Mouse (Mus musculus) layer of hippocampus, postnatal 14 days (tissue): ENCODE measurements around the gene Mdk. TPM values are rescaled to one million over a fixed set of nuclear protein-coding genes. Genes with fewer than 3 reads are reported as not detected.
A peak's percentile ranks its signal among the peaks of the same experiment; 100 is the strongest.

ENCODE experiments used
- DNase-seq, 2 experiments: peaks; one replicate each; pipeline ENCODE4 v3.0.0; 2021 to 2022; ENCODE audit warnings: low spot score in 2 of 2, mixed read lengths in 1 of 2
- total RNA-seq, 2 experiments: library from RNA; stranded (reverse); gene quantifications; 2 replicates each; pipeline ENCODE4 v1.2.3; 2021

Mdk gene
- total RNA-seq, 2 experiments from 2014 or later = 39.5 to 40.9 TPM

- DNase-seq = no peak
Observed at GRCm38 (mm10) chr2:91959544-91960410, 27.7 kb upstream of the Mdk start.

DNA sequence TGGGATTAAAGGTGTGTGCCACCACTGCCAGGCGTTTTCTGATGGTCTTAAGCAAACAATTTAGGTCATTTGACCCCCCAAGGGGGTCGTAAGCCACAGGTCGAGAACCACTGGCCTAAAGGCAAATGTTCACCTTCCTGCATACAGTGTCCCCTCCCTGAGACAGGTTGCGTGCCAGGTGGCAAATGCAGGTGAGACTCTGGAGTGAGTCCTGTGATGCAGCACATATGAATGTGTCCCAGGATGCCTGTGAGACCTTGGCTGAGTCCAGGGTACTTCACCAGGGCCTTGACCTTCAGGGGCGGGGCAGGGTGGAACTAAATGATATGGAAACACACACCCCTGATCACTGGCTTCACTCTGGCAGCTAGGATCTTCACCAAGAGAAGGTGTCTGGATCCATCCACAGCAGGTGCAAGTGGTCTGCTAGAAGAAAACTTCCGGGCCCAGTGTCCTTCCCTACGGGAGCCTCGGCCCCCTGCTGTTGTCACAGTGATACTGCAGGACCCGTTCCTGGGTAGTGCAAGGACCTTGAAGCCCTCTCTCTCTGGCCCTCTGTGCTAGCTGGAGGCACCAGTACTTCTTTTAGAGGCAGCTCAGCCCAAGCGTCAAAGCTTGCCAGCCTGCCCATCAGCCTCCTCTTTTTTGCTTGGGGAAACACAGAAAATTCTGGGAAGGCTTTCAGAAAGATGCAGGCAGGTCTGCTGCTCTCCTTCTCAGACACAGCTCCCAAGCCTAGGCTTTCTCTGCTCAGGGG lies 26.8 kb upstream of the Mdk start:
- DNase-seq = peak in 1 of 2 experiments; percentile 55

- DNase-seq = no peak
Observed at GRCm38 (mm10) chr2:91958049-91958448, 26.0 kb upstream of the Mdk start.

DNA sequence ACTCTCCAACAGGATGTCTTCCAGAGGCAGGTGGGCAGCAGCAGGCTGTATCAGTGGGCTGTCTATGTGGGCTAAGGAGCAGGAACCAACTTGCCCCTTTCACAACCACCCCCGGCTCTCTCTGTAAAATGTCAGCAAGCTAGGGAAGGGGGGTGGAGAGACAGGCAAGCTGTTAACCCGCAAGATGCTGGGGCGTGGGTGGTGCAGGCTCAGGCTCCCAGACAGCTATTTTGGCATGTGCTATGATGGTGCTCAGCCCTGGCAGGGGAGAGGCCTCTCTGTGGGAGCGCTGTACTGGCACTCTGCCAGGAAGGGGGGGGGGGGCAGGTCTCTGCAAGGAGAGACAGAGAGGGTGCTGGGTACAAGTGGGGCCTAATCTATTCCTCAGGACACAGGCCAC lies 25.0 kb upstream of the Mdk start:
- peak; percentile 73 to 85 for DNase-seq

DNA sequence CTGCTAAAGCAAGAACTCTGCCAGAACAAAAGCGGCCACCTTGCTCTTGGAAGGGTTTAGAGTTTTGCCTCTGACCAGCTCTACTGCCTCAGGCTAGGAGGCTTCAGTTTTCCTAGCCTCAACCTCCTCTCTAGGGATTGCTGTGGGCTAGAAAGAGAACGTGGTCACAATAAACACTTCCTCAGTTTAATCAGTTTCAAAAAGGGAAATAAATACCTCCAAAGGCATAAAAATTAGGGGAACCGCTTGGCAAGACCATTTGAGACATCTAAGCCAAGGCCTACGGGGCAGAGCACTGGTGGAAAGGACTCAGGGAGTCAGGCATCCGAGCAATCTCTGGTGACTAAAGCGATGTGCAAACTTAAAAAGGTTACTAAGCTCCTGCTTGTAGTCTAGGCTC lies 23.8 kb upstream of the Mdk start:
- DNase-seq = no peak

GRCm38 (mm10) chr2:91955121-91955591 lies 23.1 kb upstream of the Mdk start:
- no peak for DNase-seq

GRCm38 (mm10) chr2:91953825-91954224 lies 21.7 kb upstream of the Mdk start:
- DNase-seq = no peak

DNA sequence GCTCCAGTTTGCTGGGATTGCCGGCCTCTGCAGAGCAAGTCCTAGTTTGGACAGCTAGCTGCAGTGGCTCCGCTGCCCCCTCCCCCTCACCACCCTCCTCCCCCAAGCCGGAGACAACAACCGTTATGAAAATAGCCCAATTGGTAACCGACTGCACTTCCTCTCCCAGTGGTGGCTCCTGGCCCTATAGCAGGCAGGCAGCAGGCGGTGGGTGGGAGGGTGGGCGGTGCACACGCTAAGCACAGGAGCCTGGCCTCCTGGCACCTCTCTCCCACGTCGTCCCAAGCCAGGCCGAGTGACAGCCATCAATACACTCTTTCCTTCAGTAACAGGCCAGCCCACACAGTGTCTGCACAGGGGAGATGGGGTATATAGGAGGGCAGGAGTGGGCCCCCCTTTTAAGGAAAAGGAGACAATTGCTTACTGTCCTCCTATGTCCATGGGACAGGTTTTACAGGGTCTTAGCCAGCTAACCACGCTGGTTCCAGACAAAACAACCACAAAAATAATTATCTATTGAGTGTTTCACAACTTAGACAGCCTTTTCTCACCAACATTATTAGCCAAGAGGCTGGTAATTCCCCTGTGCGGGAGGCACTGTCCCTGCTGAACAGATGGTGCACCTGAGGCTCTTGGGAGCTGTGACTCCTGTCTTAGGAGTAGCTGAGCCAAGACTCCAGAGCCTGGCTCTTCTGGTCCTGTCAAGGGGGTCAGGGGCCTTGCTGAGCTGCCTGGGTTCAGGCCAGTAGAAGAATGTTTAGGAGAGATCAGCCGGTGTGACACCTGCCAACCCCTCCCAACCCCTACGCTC lies 18.4 kb upstream of the Mdk start:
- DNase-seq = peak; percentile 63 to 73

GRCm38 (mm10) chr2:91949411-91950274 lies 17.5 kb upstream of the Mdk start:
- DNase-seq = no peak

DNA sequence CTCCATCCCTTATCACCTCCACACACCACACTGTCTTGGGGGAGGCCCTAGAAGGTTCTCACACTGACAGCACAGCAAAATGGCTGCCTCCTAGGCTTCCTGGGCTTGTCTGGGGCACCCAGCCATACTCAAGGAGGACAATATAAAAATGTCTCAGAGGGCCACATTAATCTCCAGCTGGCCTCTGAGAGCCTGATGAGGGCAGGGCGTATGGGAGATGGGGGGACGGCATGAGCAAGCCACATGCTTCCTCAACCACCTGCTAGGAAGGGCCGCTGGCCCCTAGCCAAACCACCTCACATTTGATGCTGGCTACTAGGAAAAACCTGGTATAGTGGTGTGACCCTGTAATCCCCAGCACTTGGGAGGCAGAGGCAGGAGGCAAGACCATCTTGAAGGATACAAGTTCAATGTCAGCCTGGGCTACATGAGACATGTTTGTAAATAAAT lies 16.7 kb upstream of the Mdk start:
- DNase-seq = no peak

DNA sequence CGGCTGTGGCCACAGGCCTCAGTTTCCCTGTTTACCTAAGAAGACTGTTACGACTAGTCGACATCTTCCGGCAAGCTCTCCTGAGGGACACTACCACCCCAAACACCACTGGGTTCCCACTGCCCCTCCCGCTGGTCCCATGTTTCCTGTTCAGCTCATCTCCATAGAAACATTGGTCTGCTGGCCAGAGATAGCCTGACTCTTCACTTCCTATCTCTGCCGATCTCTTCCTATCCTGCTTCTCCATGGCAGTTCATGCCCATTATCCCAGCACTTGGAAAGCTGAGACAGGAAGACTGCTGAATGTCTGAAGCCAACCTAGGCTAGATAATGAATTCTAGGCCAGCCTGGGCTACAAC lies 16.0 kb upstream of the Mdk start:
- no peak for DNase-seq

DNA sequence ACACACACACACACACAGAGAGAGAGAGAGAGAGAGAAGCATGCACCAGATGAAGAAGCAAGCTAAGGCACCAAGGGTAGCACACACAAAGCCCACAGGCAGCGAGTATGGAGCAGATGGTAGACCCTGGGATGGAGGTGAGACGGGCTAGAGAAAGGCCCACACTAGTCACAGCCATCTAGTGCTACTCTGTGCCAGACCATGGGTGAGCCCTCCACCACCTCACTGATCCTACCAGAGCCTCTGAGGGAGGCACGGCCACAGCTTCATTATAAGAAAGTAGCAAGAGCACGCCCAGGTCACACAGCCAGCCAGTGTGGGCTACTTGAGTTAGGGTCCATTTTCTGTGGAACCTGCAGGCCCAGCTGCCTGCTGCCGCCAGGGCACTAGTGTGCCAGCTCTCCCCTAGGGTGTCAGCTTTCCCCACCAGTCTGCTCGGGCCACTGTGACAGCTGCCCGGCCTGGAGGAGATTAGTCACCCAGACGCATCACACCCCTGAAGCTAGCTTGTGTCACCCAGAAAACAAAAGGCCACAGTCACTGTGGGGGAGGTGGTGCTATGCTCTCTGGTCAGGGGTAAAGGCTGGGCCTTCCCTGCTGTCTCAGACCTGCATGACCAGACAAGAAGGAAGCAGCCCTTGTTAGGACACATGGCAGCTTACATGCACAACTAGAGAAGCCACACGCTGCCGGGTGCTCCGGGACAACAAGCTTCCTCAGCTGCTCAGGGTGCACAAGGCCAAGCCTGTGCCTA lies 15.5 kb upstream of the Mdk start:
- DNase-seq = no peak

DNA sequence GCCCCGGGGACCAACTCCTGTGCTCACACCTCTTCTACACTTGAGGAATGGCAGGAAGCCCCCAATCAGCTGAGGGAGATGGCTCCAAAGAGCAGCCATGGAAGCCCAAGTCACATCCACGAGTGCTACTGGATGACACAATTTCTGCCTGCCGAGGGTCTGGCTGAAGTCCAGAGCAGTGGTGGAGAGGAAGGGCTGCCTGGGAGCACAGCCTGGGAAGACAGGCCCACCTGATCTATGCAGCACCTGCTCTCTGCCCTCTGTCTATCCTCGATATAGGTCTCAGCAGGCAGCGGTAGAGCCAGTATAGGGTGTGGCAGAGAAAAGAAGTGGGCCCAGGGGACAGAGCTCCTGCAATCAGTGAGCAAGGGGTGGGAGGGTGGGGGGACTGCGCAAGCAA lies 14.7 kb upstream of the Mdk start:
- no peak for DNase-seq

GRCm38 (mm10) chr2:91945483-91945882 lies 13.4 kb upstream of the Mdk start, which contains the start of gene Gm9821:
Gm9821 (plus strand) TSS chr2:91945703.
- no peak for DNase-seq

DNA sequence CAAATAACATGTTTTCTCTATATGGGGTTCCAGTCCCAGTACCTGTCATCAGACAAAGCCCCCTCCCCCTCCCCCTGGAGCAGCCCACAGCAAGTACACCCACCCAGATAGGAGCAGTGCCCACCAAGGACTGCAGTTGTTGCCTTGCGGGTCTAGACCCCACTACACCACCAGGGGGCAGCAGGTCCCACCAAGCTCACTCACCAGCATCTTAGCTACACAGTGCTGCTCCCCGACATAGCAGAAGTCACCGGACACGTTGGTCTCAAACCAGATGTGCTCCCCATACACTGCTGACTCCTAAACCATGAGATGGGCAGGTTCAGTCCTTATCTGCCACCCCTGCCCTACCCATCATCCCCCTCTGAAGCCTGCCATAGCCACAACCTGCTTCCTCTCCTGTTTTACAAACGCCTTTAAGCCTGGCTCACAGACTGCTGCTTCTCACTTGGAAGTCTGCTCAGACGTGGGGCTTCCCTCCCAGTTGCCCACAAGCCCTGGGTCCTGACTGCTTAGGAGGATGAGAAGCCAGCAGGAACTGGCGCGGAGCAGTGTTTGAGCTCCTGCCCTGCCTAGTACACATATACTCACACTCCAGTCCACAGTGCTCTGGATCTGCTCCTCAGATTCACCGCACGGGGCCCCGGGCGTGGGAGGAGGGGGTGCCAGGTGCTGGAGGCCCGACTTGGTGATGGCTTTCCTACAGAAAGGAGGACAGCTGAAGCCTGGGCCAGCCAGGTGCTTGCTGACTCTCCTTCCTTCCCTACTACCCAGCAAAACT lies 12.3 kb upstream of the Mdk start:
- DNase-seq = peak; percentile 79 to 84

DNA sequence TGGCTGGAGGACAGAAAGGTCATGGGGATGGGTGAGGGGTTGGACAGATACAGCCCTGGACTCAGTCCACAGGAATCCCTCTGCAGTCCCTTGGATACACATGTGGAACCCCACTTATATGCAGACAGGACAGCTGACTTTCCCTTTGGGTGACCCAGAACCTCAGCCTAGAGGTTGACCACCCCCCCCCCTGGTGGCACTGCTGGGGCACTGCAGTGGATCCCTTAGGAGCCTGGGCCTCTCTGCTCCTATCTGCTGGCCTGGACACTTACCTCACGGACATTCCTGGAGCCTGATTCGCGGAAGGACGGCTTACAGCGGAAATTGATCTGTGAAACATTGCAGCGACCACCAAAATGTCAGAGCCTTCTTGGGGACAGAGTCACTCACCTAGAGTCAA lies 10.3 kb upstream of the Mdk start:
- no peak for DNase-seq

DNA sequence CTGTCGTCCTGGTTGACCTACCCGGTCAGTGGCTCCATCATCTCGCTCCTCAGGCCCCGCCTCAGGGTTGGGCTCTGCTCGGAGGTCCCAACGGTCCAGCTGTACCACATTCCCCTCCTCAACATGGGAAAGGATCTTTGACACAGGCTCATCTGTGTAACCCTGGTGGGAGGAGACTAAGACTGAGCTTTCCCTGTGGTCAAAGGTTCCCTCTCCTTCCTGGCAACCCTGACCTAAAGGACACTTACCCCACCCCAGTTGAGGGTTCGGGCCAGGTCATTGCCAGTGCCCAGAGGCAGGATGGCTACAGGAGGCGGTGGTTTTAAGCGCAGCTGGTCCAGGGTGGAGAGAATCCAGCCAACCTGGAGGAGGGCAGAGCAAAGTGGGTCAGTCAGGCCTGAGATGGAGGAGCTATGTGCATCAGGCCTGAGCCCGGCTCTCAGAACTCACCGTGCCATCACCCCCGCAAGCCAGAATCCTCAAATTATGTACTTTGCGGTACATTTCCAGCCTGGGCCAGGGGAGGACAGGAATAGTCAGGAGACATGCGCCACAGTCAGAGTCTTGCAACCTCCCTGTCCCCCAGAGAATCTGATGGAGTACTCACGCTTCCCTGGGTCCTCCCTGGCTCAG lies 7.3 kb upstream of the Mdk start:
- no peak for DNase-seq

GRCm38 (mm10) chr2:91936154-91936553 lies 4.1 kb upstream of the Mdk start:
- no peak for DNase-seq
